Mouse (Mus musculus): Measurements from ENCODE around the gene Psmb4.

- no peak for TF ChIP-seq CTCF (IDR thresholded peaks at IDR 0.05)
- no peak for TF ChIP-seq POLR2A (IDR thresholded peaks at IDR 0.05; ENCODE audit: insufficient read depth, low read depth, low read length)
Observed at GRCm38 (mm10) chr3:94913801-94914200, 27.0 kb upstream of the Psmb4 start.
